Mouse (Mus musculus) thymus, adult 2 months (tissue): Measurements from ENCODE around the gene Ccdc92.

Source experiments
- CTCF ChIP-seq: fragments of 200-500 bp; IDR thresholded peaks from 2 replicates; pipeline ENCODE4 v1.5.1; 2012; ENCODE audit warnings: mild to moderate bottlenecking, control low read depth, low read length, moderate library complexity, borderline replicate concordance; ENCODE audit not compliant: control insufficient read depth, poor library complexity, insufficient read depth; ENCODE audit errors: extremely low read depth
- POLR2A ChIP-seq: fragments of 200-500 bp; IDR thresholded peaks from 2 replicates; pipeline ENCODE4 v1.6.1; 2012; ENCODE audit warnings: mild to moderate bottlenecking, low read length, control low read depth, moderate library complexity; ENCODE audit not compliant: control insufficient read depth, poor library complexity, insufficient read depth; ENCODE audit errors: extremely low read depth

- TF ChIP-seq POLR2A (no peak), CTCF (no peak)
Measured at GRCm38 (mm10) chr5:124854202-124854601, 8.0 kb downstream of the Ccdc92 start.
